ENCODE assay signal across 8 mouse cellular contexts in the genomic region with DNA sequence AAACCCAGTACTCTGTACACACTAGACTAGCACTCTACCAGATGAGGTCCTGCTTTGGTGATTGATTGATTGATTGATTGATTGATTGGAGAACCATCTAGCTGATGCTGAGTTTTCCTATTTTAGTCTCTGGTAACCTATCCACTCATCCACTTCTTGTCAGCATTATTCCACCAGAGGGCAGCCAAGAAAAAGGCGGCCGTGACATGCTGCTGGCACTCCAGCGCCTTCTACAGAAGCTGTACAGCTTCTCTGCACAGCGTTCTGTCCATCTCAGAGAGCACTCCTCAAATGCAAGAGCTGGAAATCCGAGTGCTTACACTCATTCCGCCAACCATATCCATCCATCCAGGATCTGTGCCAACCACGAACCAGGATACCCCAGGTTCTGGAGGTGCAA. TPM values are rescaled to one million over a fixed set of nuclear protein-coding genes. Genes with fewer than 3 reads are reported as not detected.
A peak's percentile ranks its signal among the peaks of the same experiment; 100 is the strongest.
DNase-seq lines count a peak whose midpoint lies in the region; ATAC-seq and TF ChIP-seq lines count a peak whose summit lies in the region.

No protein-coding gene starts in this region.

- peak; percentile 84 for TF ChIP-seq CTCF in layer of hippocampus, adult 2 months (conservative IDR thresholded peaks at IDR 0.05)

- no peak overlapping the region for H3K4me2 ChIP-seq in forebrain, embryonic 13.5 days

- no peaks in the 10 kb centered on the region for H3K36me3 ChIP-seq in forebrain, embryonic 13.5 days (ENCODE audit: poor library complexity, severe bottlenecking)
- no peaks in the 10 kb centered on the region for H3K36me3 ChIP-seq in hindbrain, embryonic 10.5 days

- H3K27ac ChIP-seq in forebrain, embryonic 13.5 days, result no peak overlapping the region
- H3K27ac ChIP-seq in hindbrain, embryonic 10.5 days, result no peak overlapping the region
- 0 out of 2 replicates have a peak overlapping the region, but pooled peaks have one; percentile 46 for H3K27ac ChIP-seq in layer of hippocampus, adult 2 months

- DNase-seq in ES-CJ7 (ENCODE audit: low read depth, low spot score), result peak; percentile 39
- DNase-seq in adrenal gland, postnatal 4 days (ENCODE audit: low spot score in 2 of 2), result peak; percentile 22 to 25
- DNase-seq in hindbrain, embryonic 10.5 days (ENCODE audit: low spot score), result peak; percentile 50
- peak; percentile 68 for DNase-seq in layer of hippocampus, adult 2 months (ENCODE audit: low spot score in 2 of 2)
- peak; percentile 85 for DNase-seq in lung, postnatal 10 days
- DNase-seq in retina, postnatal 7 days (ENCODE audit: low read depth, low spot score), result peak; percentile 35
- DNase-seq in c-Kit-positive CD71-positive TER-119-positive erythroid progenitor cells, embryonic 14.5 days (ENCODE audit: low spot score), result no peak

- H3K27me3 ChIP-seq in forebrain, embryonic 13.5 days, result 0 out of 2 replicates have a peak, but pooled peaks cover 2% of the 10 kb centered on the region
- H3K27me3 ChIP-seq in hindbrain, embryonic 10.5 days (ENCODE audit: insufficient read depth, poor library complexity, severe bottlenecking), result no peaks in the 10 kb centered on the region; the same call in 1 of the 2 replicates

- H3K9ac ChIP-seq in forebrain, embryonic 13.5 days, result no peak overlapping the region

- H3K9me3 ChIP-seq in forebrain, embryonic 13.5 days (replicated peaks), result no peaks in the 10 kb centered on the region
- no peaks in the 10 kb centered on the region for H3K9me3 ChIP-seq in hindbrain, embryonic 10.5 days

- ATAC-seq in forebrain, embryonic 13.5 days, result peak; percentile 54; the same call in 1 of the 2 replicates

- H3K4me1 ChIP-seq in forebrain, embryonic 13.5 days, result no peaks in the 10 kb centered on the region
- 0 out of 2 replicates have a peak, but pooled peaks cover 1% of the 10 kb centered on the region for H3K4me1 ChIP-seq in hindbrain, embryonic 10.5 days (replicated peaks)

- 31% methylated on average over 7 of the region's 7 CpGs for WGBS in forebrain, embryonic 13.5 days
- WGBS in hindbrain, embryonic 10.5 days, result 31% methylated on average over 7 of the region's 7 CpGs

- H3K4me3 ChIP-seq in forebrain, embryonic 13.5 days, result no peak overlapping the region
- no peak overlapping the region for H3K4me3 ChIP-seq in hindbrain, embryonic 10.5 days
- no peak overlapping the region for H3K4me3 ChIP-seq in layer of hippocampus, adult 2 months

RNA-seq across cellular contexts. Expression of a gene that starts 5.8 kb away (rescaled TPM):
- total RNA-seq in adrenal gland, postnatal 4 days (2021), result 10 to 100 TPM; 53.5 to 60.0 TPM
- polyA plus RNA-seq in forebrain, embryonic 13.5 days (2015; fragmentation: Nextera tagmentation; extraction: Ambion mirVana), result 46.7 and 48.0 TPM in 2 replicates
- polyA plus RNA-seq in hindbrain, embryonic 10.5 days (2016; fragmentation: Nextera tagmentation; extraction: Ambion mirVana), result 46.1 and 49.3 TPM in 2 replicates
- 10 to 100 TPM; 12.4 to 18.6 TPM for total RNA-seq in layer of hippocampus, adult 2 months (2021)
